Mouse (Mus musculus): ENCODE results near the gene Tmem203. TPM values are rescaled to one million over a fixed set of nuclear protein-coding genes. Genes with fewer than 3 reads are reported as not detected.
A peak's percentile ranks its signal among the peaks of the same experiment; 100 is the strongest.

Gene Tmem203
- polyA plus RNA-seq, 1 experiment from 2014 or later, result 14.7 TPM

DNA sequence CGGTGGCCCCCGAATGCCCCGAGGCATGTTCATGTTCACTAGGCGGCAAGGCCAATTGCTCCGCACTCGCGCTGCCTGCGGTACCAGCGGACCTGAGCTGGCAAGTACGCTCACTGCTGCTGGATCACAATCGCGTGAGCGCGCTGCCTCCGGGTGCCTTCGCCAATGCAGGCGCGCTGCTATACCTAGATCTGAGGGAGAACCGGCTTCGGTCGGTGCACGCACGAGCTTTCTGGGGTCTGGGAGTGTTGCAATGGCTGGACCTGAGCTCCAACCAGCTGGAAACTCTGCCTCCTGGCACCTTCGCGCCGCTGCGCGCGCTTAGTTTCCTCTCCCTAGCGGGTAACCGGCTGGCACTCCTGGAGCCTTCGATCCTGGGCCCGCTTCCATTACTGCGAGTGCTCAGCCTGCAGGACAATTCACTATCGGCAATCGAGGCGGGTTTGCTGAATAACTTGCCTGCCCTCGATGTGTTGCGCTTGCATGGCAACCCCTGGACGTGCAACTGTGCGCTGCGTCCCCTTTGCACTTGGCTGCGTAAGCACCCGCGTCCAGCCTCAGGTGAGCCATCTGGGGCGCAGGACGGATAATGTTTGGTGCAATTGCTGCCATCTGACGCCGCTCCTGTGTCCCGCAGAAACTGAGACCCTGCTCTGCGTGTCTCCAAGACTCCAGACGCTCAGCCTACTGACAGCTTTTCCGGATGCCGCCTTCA lies 35.0 kb downstream of the Tmem203 start:
- Histone ChIP-seq H3K9ac (ENCODE audit: low read length) (no peak overlapping the region), H3K4me1 (ENCODE audit: control insufficient read depth, insufficient read depth, low read length) (peaks cover 5% of the 10 kb centered on the region; the same call in 1 of the 2 replicates), H3K4me2 (no peak overlapping the region), H3K36me3 (ENCODE audit: control insufficient read depth, insufficient read depth, low read length) (peaks cover 10% of the 10 kb centered on the region; the same call in 1 of the 2 replicates), H3K27ac (ENCODE audit: low read depth, low read length) (no peak overlapping the region), H3K9me3 (ENCODE audit: control insufficient read depth, low read length) (no peaks in the 10 kb centered on the region), H3K27me3 (ENCODE audit: control insufficient read depth, insufficient read depth, low read length) (peaks cover 56% of the 10 kb centered on the region), H3K4me3 (ENCODE audit: low read depth, low read length) (no peak overlapping the region)
- DNase-seq (ENCODE audit: low spot score, missing footprints) (peak; percentile 89), ATAC-seq (ENCODE audit: low FRiP score) (no peak)
- WGBS, result 2% methylated on average over 54 of the region's 54 CpGs

DNA sequence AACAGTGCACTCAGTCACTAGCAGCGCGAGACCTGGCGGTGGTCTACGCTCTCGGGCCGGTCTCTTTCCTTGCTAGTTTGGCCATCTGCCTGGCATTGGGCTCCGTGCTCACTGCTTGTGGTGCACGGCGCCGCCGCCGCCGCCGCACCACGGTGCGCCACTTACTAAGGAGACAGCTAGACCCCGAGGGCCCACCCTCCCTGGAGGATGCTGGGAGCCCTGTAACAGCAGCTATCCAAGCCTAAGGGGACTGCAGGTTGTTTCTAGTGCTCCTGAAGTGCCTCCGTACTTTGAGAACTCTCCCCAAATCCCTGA lies 35.5 kb downstream of the Tmem203 start:
- Histone ChIP-seq H3K4me1 (ENCODE audit: control insufficient read depth, insufficient read depth, low read length) (peaks cover 5% of the 10 kb centered on the region; the same call in 1 of the 2 replicates), H3K4me2 (no peak overlapping the region), H3K4me3 (ENCODE audit: low read depth, low read length) (no peak overlapping the region), H3K9me3 (ENCODE audit: control insufficient read depth, low read length) (no peaks in the 10 kb centered on the region), H3K27ac (ENCODE audit: low read depth, low read length) (no peak overlapping the region), H3K27me3 (ENCODE audit: control insufficient read depth, insufficient read depth, low read length) (peaks cover 56% of the 10 kb centered on the region), H3K9ac (ENCODE audit: low read length) (no peak overlapping the region), H3K36me3 (ENCODE audit: control insufficient read depth, insufficient read depth, low read length) (peaks cover 6% of the 10 kb centered on the region; the same call in 1 of the 2 replicates)
- ATAC-seq (ENCODE audit: low FRiP score) (no peak), DNase-seq (ENCODE audit: low spot score, missing footprints) (no peak)
- WGBS, result 2% methylated on average over 18 of the region's 18 CpGs

DNA sequence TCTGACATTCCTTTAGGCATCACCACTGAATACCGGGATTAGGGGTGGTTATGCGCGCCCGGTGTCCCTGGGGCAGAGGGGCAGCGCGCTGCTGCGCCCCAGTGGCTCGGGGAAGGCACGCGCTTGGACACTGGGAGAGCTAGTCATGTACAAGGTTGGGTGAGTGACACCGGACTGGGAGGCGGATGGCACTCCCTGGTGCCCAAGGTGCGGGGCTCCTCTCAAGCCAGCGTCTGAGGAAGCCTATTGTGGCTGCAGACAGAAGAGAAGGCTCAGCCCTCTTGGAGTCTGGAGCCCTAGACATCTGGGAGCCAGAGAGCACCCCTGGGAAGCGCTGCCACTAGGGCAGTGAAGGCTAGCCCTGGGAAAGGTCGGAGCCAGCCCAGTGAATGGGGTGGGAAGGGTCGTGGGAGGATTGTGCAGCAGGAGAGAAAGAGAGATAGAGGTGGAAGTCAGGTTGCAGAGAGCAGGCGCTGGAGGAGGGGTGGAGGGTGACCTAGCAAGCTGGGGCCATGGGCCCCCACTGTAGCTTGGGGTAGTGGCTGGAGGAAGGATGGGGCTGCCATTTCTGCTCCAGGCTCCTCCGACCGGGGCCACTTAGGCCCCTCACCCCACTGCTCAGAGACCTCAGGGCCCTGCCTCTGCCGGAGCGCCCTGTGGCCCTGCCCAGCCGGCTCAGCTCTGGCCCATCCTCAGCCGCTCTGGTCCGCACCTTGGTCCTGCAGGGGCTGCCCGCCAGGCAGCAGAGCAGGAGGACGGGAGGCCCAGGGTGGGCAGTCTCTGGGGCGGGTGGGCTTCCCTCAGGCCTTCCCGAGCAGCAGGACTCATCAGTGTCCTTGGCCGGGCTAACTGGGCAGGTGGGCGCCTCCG lies 36.2 kb downstream of the Tmem203 start:
- H3K4me2 ChIP-seq, result no peak overlapping the region
- peaks cover 56% of the 10 kb centered on the region for H3K27me3 ChIP-seq (ENCODE audit: control insufficient read depth, insufficient read depth, low read length)
- no peak for ATAC-seq (ENCODE audit: low FRiP score)
- no peaks in the 10 kb centered on the region for H3K9me3 ChIP-seq (ENCODE audit: control insufficient read depth, low read length)
- peaks cover 5% of the 10 kb centered on the region; the same call in 1 of the 2 replicates for H3K4me1 ChIP-seq (ENCODE audit: control insufficient read depth, insufficient read depth, low read length)
- H3K27ac ChIP-seq (ENCODE audit: low read depth, low read length), result no peak overlapping the region
- 4% methylated on average over 31 of the region's 32 CpGs for WGBS
- H3K36me3 ChIP-seq (ENCODE audit: control insufficient read depth, insufficient read depth, low read length), result no peaks in the 10 kb centered on the region
- DNase-seq (ENCODE audit: low spot score, missing footprints), result peak; percentile 89
- H3K4me3 ChIP-seq (ENCODE audit: low read depth, low read length), result peak overlapping the region; percentile 16; the same call in 1 of the 2 replicates
- H3K9ac ChIP-seq (ENCODE audit: low read length), result no peak overlapping the region

DNA sequence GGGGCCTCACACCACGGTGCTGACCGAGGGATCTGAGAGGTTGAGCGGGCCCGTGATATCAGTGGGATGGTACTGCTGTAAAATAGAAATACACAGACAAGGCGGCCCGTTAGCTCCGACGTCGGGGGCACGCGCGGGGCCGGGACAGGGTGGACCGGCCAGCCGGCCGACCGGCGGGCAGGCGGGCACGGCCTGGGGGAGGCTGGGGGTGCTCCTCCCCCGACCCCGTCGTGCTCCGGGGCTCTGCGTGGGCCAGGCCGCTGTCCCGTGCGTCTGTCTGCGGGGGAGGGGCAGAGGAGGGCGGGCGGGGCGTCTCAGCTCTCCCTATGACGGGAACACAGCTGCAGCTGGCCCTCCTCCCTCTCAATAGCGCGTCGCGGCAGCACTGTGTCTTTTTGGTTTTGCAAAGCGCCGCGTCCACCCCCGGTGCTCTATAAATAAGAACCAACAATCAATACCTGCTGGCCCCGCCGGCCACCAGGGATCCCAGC lies 36.9 kb downstream of the Tmem203 start:
- ATAC-seq (ENCODE audit: low FRiP score) (peak; percentile 25; the same call in 1 of the 2 replicates), DNase-seq (ENCODE audit: low spot score, missing footprints) (peak; percentile 88)
- 4% methylated on average over 36 of the region's 43 CpGs for WGBS
- Histone ChIP-seq H3K4me3 (ENCODE audit: low read depth, low read length) (peak overlapping the region; percentile 16; the same call in 1 of the 2 replicates), H3K4me2 (peak overlapping the region; percentile 35), H3K9me3 (ENCODE audit: control insufficient read depth, low read length) (no peaks in the 10 kb centered on the region), H3K4me1 (ENCODE audit: control insufficient read depth, insufficient read depth, low read length) (peaks cover 5% of the 10 kb centered on the region; the same call in 1 of the 2 replicates), H3K27ac (ENCODE audit: low read depth, low read length) (no peak overlapping the region), H3K36me3 (ENCODE audit: control insufficient read depth, insufficient read depth, low read length) (no peaks in the 10 kb centered on the region), H3K27me3 (ENCODE audit: control insufficient read depth, insufficient read depth, low read length) (peaks cover 56% of the 10 kb centered on the region), H3K9ac (ENCODE audit: low read length) (peak overlapping the region; percentile 36; the same call in 1 of the 2 replicates)

DNA sequence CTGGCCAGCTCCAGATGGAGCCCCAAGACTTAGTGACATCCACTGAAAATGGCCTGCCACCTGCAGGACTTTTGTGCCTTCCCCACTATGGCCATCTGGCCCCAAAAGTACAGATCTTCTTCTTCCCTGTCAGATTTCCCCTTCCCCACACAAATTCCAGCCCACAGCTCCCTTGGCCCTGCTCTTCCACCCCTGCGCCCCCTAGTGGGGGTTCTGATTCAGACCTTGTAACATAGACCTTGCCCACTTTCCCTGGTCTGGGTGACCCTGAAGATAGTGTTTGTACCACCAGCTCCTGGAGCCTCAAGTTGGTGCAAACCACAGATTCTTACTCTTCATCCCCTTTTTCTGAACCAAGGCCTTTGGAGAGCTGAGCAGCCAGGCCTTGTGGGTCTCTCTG lies 37.6 kb downstream of the Tmem203 start:
- H3K4me1 ChIP-seq (ENCODE audit: control insufficient read depth, insufficient read depth, low read length), result peaks cover 5% of the 10 kb centered on the region; the same call in 1 of the 2 replicates
- H3K36me3 ChIP-seq (ENCODE audit: control insufficient read depth, insufficient read depth, low read length), result no peaks in the 10 kb centered on the region
- no peaks in the 10 kb centered on the region for H3K9me3 ChIP-seq (ENCODE audit: control insufficient read depth, low read length)
- H3K4me3 ChIP-seq (ENCODE audit: low read depth, low read length), result no peak overlapping the region
- H3K27ac ChIP-seq (ENCODE audit: low read depth, low read length), result no peak overlapping the region
- DNase-seq (ENCODE audit: low spot score, missing footprints), result peak; percentile 98
- peaks cover 55% of the 10 kb centered on the region for H3K27me3 ChIP-seq (ENCODE audit: control insufficient read depth, insufficient read depth, low read length)
- ATAC-seq (ENCODE audit: low FRiP score), result no peak
- no peak overlapping the region for H3K4me2 ChIP-seq
- H3K9ac ChIP-seq (ENCODE audit: low read length), result no peak overlapping the region
- 0% methylated on average over 1 of the region's 1 CpGs for WGBS

DNA sequence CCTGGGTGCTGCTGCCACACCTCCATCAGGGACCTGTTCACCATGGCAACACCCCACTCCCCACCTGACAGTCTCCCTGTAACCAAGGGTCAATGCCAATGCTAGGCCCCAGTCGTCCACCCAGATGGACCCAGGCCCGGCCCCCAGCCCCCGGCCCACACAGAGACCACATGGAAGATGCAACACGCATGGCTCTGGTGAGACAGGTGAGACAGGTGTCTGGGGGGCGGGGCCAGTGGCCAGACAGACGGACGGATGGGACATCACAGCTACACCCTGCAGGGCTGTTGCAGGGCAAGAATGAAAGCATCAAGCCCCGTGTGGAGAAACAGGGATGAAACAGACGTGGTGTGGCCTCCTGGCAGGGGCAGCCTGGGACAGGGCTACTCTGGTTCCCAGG lies 38.5 kb downstream of the Tmem203 start:
- WGBS, result 67% methylated on average over 9 of the region's 9 CpGs
- H3K4me3 ChIP-seq (ENCODE audit: low read depth, low read length), result no peak overlapping the region
- peaks cover 46% of the 10 kb centered on the region for H3K27me3 ChIP-seq (ENCODE audit: control insufficient read depth, insufficient read depth, low read length)
- H3K4me1 ChIP-seq (ENCODE audit: control insufficient read depth, insufficient read depth, low read length), result peaks cover 5% of the 10 kb centered on the region; the same call in 1 of the 2 replicates
- no peaks in the 10 kb centered on the region for H3K9me3 ChIP-seq (ENCODE audit: control insufficient read depth, low read length)
- H3K27ac ChIP-seq (ENCODE audit: low read depth, low read length), result no peak overlapping the region
- H3K4me2 ChIP-seq, result no peak overlapping the region
- DNase-seq (ENCODE audit: low spot score, missing footprints), result no peak
- no peak for ATAC-seq (ENCODE audit: low FRiP score)
- H3K9ac ChIP-seq (ENCODE audit: low read length), result no peak overlapping the region
- no peaks in the 10 kb centered on the region for H3K36me3 ChIP-seq (ENCODE audit: control insufficient read depth, insufficient read depth, low read length)

DNA sequence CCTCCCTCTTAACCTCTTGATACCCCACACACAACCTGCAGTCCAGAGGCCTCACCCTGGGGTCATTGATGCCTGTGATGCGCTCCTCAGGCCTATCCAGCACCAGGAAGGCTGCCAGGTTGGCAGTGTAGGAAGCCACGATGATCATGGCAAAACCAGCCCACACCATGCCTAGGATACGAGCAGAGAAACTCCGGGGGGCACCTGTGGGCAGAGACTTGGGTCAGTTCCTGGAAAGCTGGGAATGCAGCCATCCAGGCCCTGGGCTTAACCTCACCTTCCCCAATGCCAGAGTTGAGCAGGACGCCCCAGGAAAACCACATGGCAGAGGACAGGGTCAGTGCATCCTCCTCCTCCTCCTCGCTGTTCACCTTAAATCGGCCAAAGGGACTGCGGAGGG lies 41.9 kb downstream of the Tmem203 start:
- Histone ChIP-seq H3K27me3 (ENCODE audit: control insufficient read depth, insufficient read depth, low read length) (peaks cover 12% of the 10 kb centered on the region), H3K9ac (ENCODE audit: low read length) (no peak overlapping the region), H3K36me3 (ENCODE audit: control insufficient read depth, insufficient read depth, low read length) (no peaks in the 10 kb centered on the region), H3K27ac (ENCODE audit: low read depth, low read length) (no peak overlapping the region), H3K4me3 (ENCODE audit: low read depth, low read length) (no peak overlapping the region), H3K4me2 (no peak overlapping the region), H3K9me3 (ENCODE audit: control insufficient read depth, low read length) (no peaks in the 10 kb centered on the region), H3K4me1 (ENCODE audit: control insufficient read depth, insufficient read depth, low read length) (peaks cover 4% of the 10 kb centered on the region; the same call in 1 of the 2 replicates)
- ATAC-seq (ENCODE audit: low FRiP score) (no peak), DNase-seq (ENCODE audit: low spot score, missing footprints) (peak; percentile 23)
- WGBS, result 77% methylated on average over 8 of the region's 8 CpGs

DNA sequence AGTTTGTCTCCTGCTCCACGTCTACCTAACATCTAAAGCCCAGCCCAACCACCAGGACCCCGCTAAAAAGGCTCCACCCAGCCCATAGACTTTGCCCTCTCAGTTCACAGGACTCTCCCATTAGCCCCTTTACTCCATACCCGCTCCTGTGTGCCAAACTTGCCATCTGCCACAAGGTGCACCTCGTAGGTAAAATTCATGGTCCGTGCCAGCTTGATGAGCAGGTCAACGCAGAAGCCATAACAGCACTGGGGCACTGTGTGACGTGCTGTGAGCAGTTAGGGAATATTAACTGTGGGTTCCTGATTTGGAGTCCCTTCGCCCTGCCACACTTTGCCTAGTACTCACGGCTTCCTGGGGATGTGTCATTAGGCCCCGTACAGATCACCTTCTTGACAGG lies 42.8 kb downstream of the Tmem203 start:
- DNase-seq (ENCODE audit: low spot score, missing footprints), result peak; percentile 60
- Histone ChIP-seq H3K4me1 (ENCODE audit: control insufficient read depth, insufficient read depth, low read length) (no peaks in the 10 kb centered on the region), H3K9ac (ENCODE audit: low read length) (no peak overlapping the region), H3K36me3 (ENCODE audit: control insufficient read depth, insufficient read depth, low read length) (no peaks in the 10 kb centered on the region), H3K9me3 (ENCODE audit: control insufficient read depth, low read length) (no peaks in the 10 kb centered on the region), H3K4me2 (no peak overlapping the region), H3K27me3 (ENCODE audit: control insufficient read depth, insufficient read depth, low read length) (peaks cover 5% of the 10 kb centered on the region; the same call in 1 of the 2 replicates), H3K27ac (ENCODE audit: low read depth, low read length) (no peak overlapping the region), H3K4me3 (ENCODE audit: low read depth, low read length) (no peak overlapping the region)
- no peak for ATAC-seq (ENCODE audit: low FRiP score)
- WGBS, result 85% methylated on average over 10 of the region's 10 CpGs

DNA sequence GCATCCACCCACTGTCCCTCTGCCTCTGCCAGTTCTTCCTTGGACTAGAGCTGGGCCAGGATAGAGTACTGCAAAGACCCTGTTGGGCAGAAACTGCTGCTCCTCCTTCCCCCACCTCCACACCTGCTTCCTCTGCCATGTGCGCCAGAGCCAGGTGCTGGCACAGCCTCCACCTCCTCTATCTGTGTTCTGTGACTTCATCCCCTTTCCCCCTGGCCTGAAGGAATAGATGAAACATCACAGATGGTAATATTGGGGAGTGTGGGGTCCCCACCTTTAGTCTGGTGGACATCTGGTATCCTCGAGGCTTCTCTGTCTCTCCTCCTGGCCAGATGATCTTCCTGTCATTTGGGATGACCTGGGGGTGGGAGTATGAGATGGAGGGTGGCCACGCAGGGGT lies 48.2 kb downstream of the Tmem203 start:
- no peak overlapping the region for H3K27ac ChIP-seq (ENCODE audit: low read depth, low read length)
- no peak overlapping the region for H3K4me3 ChIP-seq (ENCODE audit: low read depth, low read length)
- H3K4me1 ChIP-seq (ENCODE audit: control insufficient read depth, insufficient read depth, low read length), result no peaks in the 10 kb centered on the region
- H3K9ac ChIP-seq (ENCODE audit: low read length), result no peak overlapping the region
- H3K4me2 ChIP-seq, result no peak overlapping the region
- H3K9me3 ChIP-seq (ENCODE audit: control insufficient read depth, low read length), result no peaks in the 10 kb centered on the region
- 68% methylated on average over 3 of the region's 3 CpGs for WGBS
- ATAC-seq (ENCODE audit: low FRiP score), result no peak
- no peaks in the 10 kb centered on the region for H3K36me3 ChIP-seq (ENCODE audit: control insufficient read depth, insufficient read depth, low read length)
- peak; percentile 56 for DNase-seq (ENCODE audit: low spot score, missing footprints)
- peaks cover 8% of the 10 kb centered on the region for H3K27me3 ChIP-seq (ENCODE audit: control insufficient read depth, insufficient read depth, low read length)

Data from midbrain, embryonic 11.5 days (tissue).